19 mouse cellular contexts compared by ENCODE assay signal in genomic region chr13:16641611-16642449, GRCm38 (mm10).
DNase-seq lines count a peak whose midpoint lies in the region; ATAC-seq and TF ChIP-seq lines count a peak whose summit lies in the region.
"Had no signal": no experiment of that assay in that cellular context is flagged by ENCODE, and none has a peak within 500 bp of the region (broad histone marks: within the 10 kb centered on the region; RNA-seq: fewer than 3 reads in every experiment).

No protein-coding gene starts in this region.

- H3K27me3 ChIP-seq in hindbrain, embryonic 12.5 days = no peaks in the 10 kb centered on the region
- no peaks in the 10 kb centered on the region for H3K27me3 ChIP-seq in hindbrain, embryonic 14.5 days (ENCODE audit: control insufficient read depth, insufficient read depth, low read length)
- H3K27me3 ChIP-seq in midbrain, embryonic 14.5 days (ENCODE audit: control insufficient read depth, insufficient read depth, low read length) = no peaks in the 10 kb centered on the region
- H3K27me3 ChIP-seq in midbrain, postnatal 0 days (ENCODE audit: insufficient read depth, low read length) = no peaks in the 10 kb centered on the region
- H3K27me3 ChIP-seq: liver, embryonic 15.5 days had no signal

- H3K9me3 ChIP-seq in hindbrain, embryonic 12.5 days (replicated peaks) = no peaks in the 10 kb centered on the region
- H3K9me3 ChIP-seq in hindbrain, embryonic 14.5 days (ENCODE audit: control insufficient read depth, low read length) = no peaks in the 10 kb centered on the region
- H3K9me3 ChIP-seq in midbrain, embryonic 14.5 days (ENCODE audit: control insufficient read depth, low read length) = no peaks in the 10 kb centered on the region
- H3K9me3 ChIP-seq in midbrain, postnatal 0 days (ENCODE audit: low read length) = no peaks in the 10 kb centered on the region
- H3K9me3 ChIP-seq: embryonic facial prominence, embryonic 13.5 days; liver, embryonic 15.5 days had no signal

- ATAC-seq in hindbrain, embryonic 12.5 days (ENCODE audit: low FRiP score) = 0 out of 2 replicates have a peak, but pooled peaks have one; percentile 35
- no peak for ATAC-seq in hindbrain, embryonic 14.5 days (ENCODE audit: low FRiP score)
- 0 out of 2 replicates have a peak, but pooled peaks have one; percentile 3 for ATAC-seq in midbrain, embryonic 14.5 days (ENCODE audit: low FRiP score, low TSS enrichment)
- ATAC-seq in midbrain, postnatal 0 days (ENCODE audit: low FRiP score) = no peak
- ATAC-seq: lung, postnatal 0 days had no signal

- H3K4me3 ChIP-seq in hindbrain, embryonic 12.5 days = no peak overlapping the region
- H3K4me3 ChIP-seq in hindbrain, embryonic 14.5 days (replicated peaks; ENCODE audit: low read length) = no peak overlapping the region
- H3K4me3 ChIP-seq in midbrain, embryonic 14.5 days (replicated peaks; ENCODE audit: low read depth, low read length) = no peak overlapping the region
- H3K4me3 ChIP-seq in midbrain, postnatal 0 days (ENCODE audit: low read depth, low read length) = no peak overlapping the region
- H3K4me3 ChIP-seq: embryonic facial prominence, embryonic 13.5 days; liver, embryonic 15.5 days had no signal

- no peak overlapping the region for H3K9ac ChIP-seq in hindbrain, embryonic 12.5 days
- no peak overlapping the region for H3K9ac ChIP-seq in hindbrain, embryonic 14.5 days
- H3K9ac ChIP-seq in midbrain, embryonic 14.5 days (replicated peaks; ENCODE audit: low read length) = no peak overlapping the region
- no peak overlapping the region for H3K9ac ChIP-seq in midbrain, postnatal 0 days (replicated peaks; ENCODE audit: low read length, poor library complexity, severe bottlenecking)
- H3K9ac ChIP-seq: embryonic facial prominence, embryonic 13.5 days; liver, embryonic 15.5 days had no signal

- DNase-seq in hindbrain, embryonic 14.5 days (ENCODE audit: low spot score) = no peak
- DNase-seq in midbrain, embryonic 14.5 days = no peak
- DNase-seq in midbrain, postnatal 0 days (ENCODE audit: low spot score) = no peak
- DNase-seq in Muller cell, postnatal 12 days (ENCODE audit: inconsistent ontology term) = peak; percentile 82
- DNase-seq in fibroblast of lung, adult 2 months (ENCODE audit: low read depth) = peak; percentile 76
- no peak for DNase-seq in right cerebral cortex, postnatal 36 days (ENCODE audit: low spot score in 2 of 2)
- no peak for DNase-seq in ovary, postnatal 10 days (ENCODE audit: low spot score)
- DNase-seq: cerebellum, adult 9-10 months; gastrocnemius, postnatal 14 days; heart, adult 18-20 months; heart, postnatal 4 days; kidney, adult 18-20 months; kidney, postnatal 10 days; spleen, adult 18-20 months; thymus, postnatal 36 days had no signal

- TF ChIP-seq CTCF in midbrain, postnatal 0 days (IDR thresholded peaks at IDR 0.05) = no peak

- H3K36me3 ChIP-seq in hindbrain, embryonic 12.5 days = no peaks in the 10 kb centered on the region
- H3K36me3 ChIP-seq in hindbrain, embryonic 14.5 days (replicated peaks; ENCODE audit: control insufficient read depth, insufficient read depth) = no peaks in the 10 kb centered on the region
- no peaks in the 10 kb centered on the region for H3K36me3 ChIP-seq in midbrain, embryonic 14.5 days (ENCODE audit: control insufficient read depth, insufficient read depth, low read length)
- no peaks in the 10 kb centered on the region for H3K36me3 ChIP-seq in midbrain, postnatal 0 days (ENCODE audit: insufficient read depth, low read length)
- H3K36me3 ChIP-seq: embryonic facial prominence, embryonic 13.5 days; liver, embryonic 15.5 days had no signal

- no peak overlapping the region for H3K27ac ChIP-seq in hindbrain, embryonic 12.5 days
- no peak overlapping the region for H3K27ac ChIP-seq in hindbrain, embryonic 14.5 days
- H3K27ac ChIP-seq in midbrain, embryonic 14.5 days (replicated peaks; ENCODE audit: low read depth, low read length) = no peak overlapping the region
- no peak overlapping the region for H3K27ac ChIP-seq in midbrain, postnatal 0 days (ENCODE audit: low read depth, low read length)
- H3K27ac ChIP-seq: embryonic facial prominence, embryonic 13.5 days; liver, embryonic 15.5 days had no signal

- peaks cover 3% of the 10 kb centered on the region; the same call in 1 of the 2 replicates for H3K4me1 ChIP-seq in hindbrain, embryonic 12.5 days
- H3K4me1 ChIP-seq in hindbrain, embryonic 14.5 days (replicated peaks; ENCODE audit: control insufficient read depth, insufficient read depth, low read length) = 0 out of 2 replicates have a peak, but pooled peaks cover 3% of the 10 kb centered on the region
- H3K4me1 ChIP-seq in midbrain, embryonic 14.5 days (ENCODE audit: control insufficient read depth, insufficient read depth, low read length) = 0 out of 2 replicates have a peak, but pooled peaks cover 4% of the 10 kb centered on the region
- H3K4me1 ChIP-seq in midbrain, postnatal 0 days (ENCODE audit: insufficient read depth, low read length) = no peaks in the 10 kb centered on the region
- H3K4me1 ChIP-seq: liver, embryonic 15.5 days had no signal

- 78% methylated on average over 3 of the region's 3 CpGs for WGBS in hindbrain, embryonic 12.5 days
- 59% methylated on average over 3 of the region's 3 CpGs for WGBS in hindbrain, embryonic 14.5 days
- whole genome bisulfite sequencing in midbrain, embryonic 14.5 days = 72% methylated on average over 3 of the region's 3 CpGs
- WGBS in midbrain, postnatal 0 days = 47% methylated on average over 3 of the region's 3 CpGs

- no peak overlapping the region for H3K4me2 ChIP-seq in hindbrain, embryonic 12.5 days (replicated peaks)
- H3K4me2 ChIP-seq in hindbrain, embryonic 14.5 days (replicated peaks) = no peak overlapping the region
- no peak overlapping the region for H3K4me2 ChIP-seq in midbrain, embryonic 14.5 days (ENCODE audit: low read length)
- no peak overlapping the region for H3K4me2 ChIP-seq in midbrain, postnatal 0 days (ENCODE audit: low read depth, low read length, poor library complexity, severe bottlenecking)
- H3K4me2 ChIP-seq: embryonic facial prominence, embryonic 13.5 days; liver, embryonic 15.5 days had no signal

Comparison
In these comparisons a context has a peak if more than half of its experiments do, and no peak if none do; other contexts are left out.
1. ATAC-seq: peak in hindbrain, embryonic 12.5 days (single experiment) and midbrain, embryonic 14.5 days (single experiment); none in hindbrain, embryonic 14.5 days (single experiment) and midbrain, postnatal 0 days (single experiment).
2. DNase-seq: peak in Muller cell, postnatal 12 days (single experiment) and fibroblast of lung, adult 2 months (single experiment); none in hindbrain, embryonic 14.5 days (single experiment), midbrain, embryonic 14.5 days (single experiment), midbrain, postnatal 0 days (single experiment), right cerebral cortex, postnatal 36 days (0 of 2) and ovary, postnatal 10 days (single experiment).